Mouse (Mus musculus): ENCODE results near the gene Hpca. TPM values are rescaled to one million over a fixed set of nuclear protein-coding genes. Genes with fewer than 3 reads are reported as not detected.

Gene Hpca
- polyA plus RNA-seq, 1 experiment = not detected

- TF ChIP-seq TAL1 (IDR thresholded peaks at IDR 0.05; ENCODE audit: low read length) (no peak), GATA1 (IDR thresholded peaks at IDR 0.05; ENCODE audit: low read length) (no peak)
- Histone ChIP-seq H3K4me1 (ENCODE audit: control insufficient read depth) (peaks cover 30% of the 10 kb centered on the region), H3K27me3 (ENCODE audit: control insufficient read depth) (peaks cover 83% of the 10 kb centered on the region), H3K9me3 (ENCODE audit: control insufficient read depth, low read length) (no peaks in the 10 kb centered on the region), H3K36me3 (ENCODE audit: control insufficient read depth) (no peaks in the 10 kb centered on the region), H3K4me3 (replicated peaks) (no peak overlapping the region)
Measured at GRCm38 (mm10) chr4:129128582-129129338, 6.9 kb upstream of the Hpca start.

- no peak for TF ChIP-seq GATA1 (IDR thresholded peaks at IDR 0.05; ENCODE audit: low read length)
- TF ChIP-seq TAL1 (IDR thresholded peaks at IDR 0.05; ENCODE audit: low read length) = no peak
- peaks cover 84% of the 10 kb centered on the region for H3K27me3 ChIP-seq (ENCODE audit: control insufficient read depth)
- no peaks in the 10 kb centered on the region for H3K36me3 ChIP-seq (ENCODE audit: control insufficient read depth)
- no peak overlapping the region for H3K4me3 ChIP-seq (replicated peaks)
- H3K4me1 ChIP-seq (ENCODE audit: control insufficient read depth) = peaks cover 29% of the 10 kb centered on the region
- no peaks in the 10 kb centered on the region for H3K9me3 ChIP-seq (ENCODE audit: control insufficient read depth, low read length)
Measured at GRCm38 (mm10) chr4:129125736-129126451, 4.1 kb upstream of the Hpca start.

GRCm38 (mm10) chr4:129124652-129125146 lies 2.9 kb upstream of the Hpca start:
- Histone ChIP-seq H3K27me3 (ENCODE audit: control insufficient read depth) (peaks cover 88% of the 10 kb centered on the region), H3K4me3 (replicated peaks) (no peak overlapping the region), H3K9me3 (ENCODE audit: control insufficient read depth, low read length) (no peaks in the 10 kb centered on the region), H3K36me3 (ENCODE audit: control insufficient read depth) (no peaks in the 10 kb centered on the region), H3K4me1 (ENCODE audit: control insufficient read depth) (peaks cover 20% of the 10 kb centered on the region)
- TF ChIP-seq GATA1 (IDR thresholded peaks at IDR 0.05; ENCODE audit: low read length) = no peak
- no peak for TF ChIP-seq TAL1 (IDR thresholded peaks at IDR 0.05; ENCODE audit: low read length)

GRCm38 (mm10) chr4:129122719-129123118 lies 883 bp upstream of the Hpca start:
- Histone ChIP-seq H3K36me3 (ENCODE audit: control insufficient read depth) (no peaks in the 10 kb centered on the region), H3K4me3 (replicated peaks) (no peak overlapping the region), H3K4me1 (ENCODE audit: control insufficient read depth) (peaks cover 17% of the 10 kb centered on the region), H3K27me3 (ENCODE audit: control insufficient read depth) (peaks cover 87% of the 10 kb centered on the region), H3K9me3 (ENCODE audit: control insufficient read depth, low read length) (no peaks in the 10 kb centered on the region)
- TF ChIP-seq TAL1 (IDR thresholded peaks at IDR 0.05; ENCODE audit: low read length) (no peak), GATA1 (IDR thresholded peaks at IDR 0.05; ENCODE audit: low read length) (no peak)

GRCm38 (mm10) chr4:129122107-129122506 lies 271 bp upstream of the Hpca start:
- H3K4me3 ChIP-seq (replicated peaks) = no peak overlapping the region
- no peaks in the 10 kb centered on the region for H3K36me3 ChIP-seq (ENCODE audit: control insufficient read depth)
- H3K27me3 ChIP-seq (ENCODE audit: control insufficient read depth) = peaks cover 84% of the 10 kb centered on the region
- peaks cover 17% of the 10 kb centered on the region for H3K4me1 ChIP-seq (ENCODE audit: control insufficient read depth)
- TF ChIP-seq TAL1 (IDR thresholded peaks at IDR 0.05; ENCODE audit: low read length) (no peak), GATA1 (IDR thresholded peaks at IDR 0.05; ENCODE audit: low read length) (no peak)
- H3K9me3 ChIP-seq (ENCODE audit: control insufficient read depth, low read length) = no peaks in the 10 kb centered on the region

- H3K4me3 ChIP-seq (replicated peaks) = no peak overlapping the region
- H3K9me3 ChIP-seq (ENCODE audit: control insufficient read depth, low read length) = no peaks in the 10 kb centered on the region
- H3K27me3 ChIP-seq (ENCODE audit: control insufficient read depth) = peaks cover 76% of the 10 kb centered on the region
- TF ChIP-seq GATA1 (IDR thresholded peaks at IDR 0.05; ENCODE audit: low read length) (no peak), TAL1 (IDR thresholded peaks at IDR 0.05; ENCODE audit: low read length) (no peak)
- no peaks in the 10 kb centered on the region for H3K36me3 ChIP-seq (ENCODE audit: control insufficient read depth)
- H3K4me1 ChIP-seq (ENCODE audit: control insufficient read depth) = peaks cover 13% of the 10 kb centered on the region
Measured at GRCm38 (mm10) chr4:129120520-129121445, 1.1 kb downstream of the Hpca start.

- Histone ChIP-seq H3K4me3 (replicated peaks) (no peak overlapping the region), H3K4me1 (ENCODE audit: control insufficient read depth) (peaks cover 2% of the 10 kb centered on the region; the same call in 1 of the 2 replicates), H3K27me3 (ENCODE audit: control insufficient read depth) (peaks cover 72% of the 10 kb centered on the region), H3K9me3 (ENCODE audit: control insufficient read depth, low read length) (no peaks in the 10 kb centered on the region), H3K36me3 (ENCODE audit: control insufficient read depth) (no peaks in the 10 kb centered on the region)
- TF ChIP-seq GATA1 (IDR thresholded peaks at IDR 0.05; ENCODE audit: low read length) (no peak), TAL1 (IDR thresholded peaks at IDR 0.05; ENCODE audit: low read length) (no peak)
Measured at GRCm38 (mm10) chr4:129119708-129120107, 2.1 kb downstream of the Hpca start.

GRCm38 (mm10) chr4:129117720-129118510 lies 3.9 kb downstream of the Hpca start:
- H3K36me3 ChIP-seq (ENCODE audit: control insufficient read depth) = no peaks in the 10 kb centered on the region
- peaks cover 5% of the 10 kb centered on the region for H3K4me1 ChIP-seq (ENCODE audit: control insufficient read depth)
- H3K27me3 ChIP-seq (ENCODE audit: control insufficient read depth) = peaks cover 69% of the 10 kb centered on the region
- TF ChIP-seq GATA1 (IDR thresholded peaks at IDR 0.05; ENCODE audit: low read length) (no peak), TAL1 (IDR thresholded peaks at IDR 0.05; ENCODE audit: low read length) (no peak)
- H3K4me3 ChIP-seq (replicated peaks) = no peak overlapping the region
- H3K9me3 ChIP-seq (ENCODE audit: control insufficient read depth, low read length) = peaks cover 2% of the 10 kb centered on the region; the same call in 1 of the 2 replicates
